ENCODE assay signal across 9 mouse cellular contexts in the genomic region with DNA sequence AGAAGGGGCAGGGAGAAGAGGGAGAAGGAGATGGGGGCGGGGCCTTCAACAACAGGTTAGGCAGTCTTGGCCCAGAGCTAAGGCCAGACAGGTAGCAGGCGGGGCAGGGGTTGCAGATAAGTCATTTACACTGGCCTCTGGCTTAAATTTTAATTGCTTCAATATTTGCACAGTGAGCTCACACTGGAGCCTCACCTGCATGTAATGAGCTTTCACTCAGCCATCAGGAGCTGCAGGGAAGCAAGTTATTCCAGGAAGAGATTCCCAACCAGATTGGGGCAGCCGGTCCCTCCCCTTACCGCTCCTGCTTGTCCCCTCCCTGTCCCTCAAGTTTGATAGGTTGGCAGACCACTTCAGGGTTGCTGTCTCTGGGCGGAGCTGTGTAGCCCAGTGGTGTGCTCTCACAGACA. TPM values are rescaled to one million over a fixed set of nuclear protein-coding genes. Genes with fewer than 3 reads are reported as not detected.
DNase-seq lines count a peak whose midpoint lies in the region; ATAC-seq lines count a peak whose summit lies in the region.
"Had no signal": no experiment of that assay in that cellular context is flagged by ENCODE, and none has a peak within 500 bp of the region (broad histone marks: within the 10 kb centered on the region; RNA-seq: fewer than 3 reads in every experiment).

No protein-coding gene starts in this region.

- DNase-seq in hindbrain, embryonic 10.5 days (ENCODE audit: low spot score), result no peak
- no peak for DNase-seq in intestine, embryonic 14.5 days (ENCODE audit: low spot score)
- DNase-seq in retina, postnatal 1 day, result no peak
- DNase-seq in thymus, postnatal 14 days, result no peak
- DNase-seq: cerebellum, postnatal 10 days had no signal

- H3K4me2 ChIP-seq in hindbrain, embryonic 16.5 days (ENCODE audit: low read length), result no peak overlapping the region
- peak overlapping the region; percentile 16; the same call in 1 of the 2 replicates for H3K4me2 ChIP-seq in intestine, embryonic 14.5 days (ENCODE audit: low read length)
- H3K4me2 ChIP-seq in limb, embryonic 15.5 days, result no peak overlapping the region
- H3K4me2 ChIP-seq in stomach, embryonic 14.5 days (replicated peaks; ENCODE audit: low read depth, low read length), result peak overlapping the region; percentile 19; the same call in 1 of the 2 replicates

- WGBS in hindbrain, embryonic 10.5 days, result 60% methylated on average over 5 of the region's 5 CpGs
- 67% methylated on average over 5 of the region's 5 CpGs for WGBS in hindbrain, embryonic 16.5 days
- 37% methylated on average over 5 of the region's 5 CpGs for WGBS in intestine, embryonic 14.5 days
- 44% methylated on average over 5 of the region's 5 CpGs for WGBS in limb, embryonic 15.5 days
- 44% methylated on average over 5 of the region's 5 CpGs for WGBS in stomach, embryonic 14.5 days

- no peak overlapping the region for H3K9ac ChIP-seq in hindbrain, embryonic 16.5 days (ENCODE audit: low read depth, low read length)
- H3K9ac ChIP-seq in intestine, embryonic 14.5 days (ENCODE audit: low read length), result no peak overlapping the region
- no peak overlapping the region for H3K9ac ChIP-seq in limb, embryonic 15.5 days
- H3K9ac ChIP-seq in stomach, embryonic 14.5 days (replicated peaks; ENCODE audit: low read depth, low read length), result no peak overlapping the region

- no peak overlapping the region for H3K4me3 ChIP-seq in hindbrain, embryonic 10.5 days
- H3K4me3 ChIP-seq in hindbrain, embryonic 16.5 days (ENCODE audit: low read length), result no peak overlapping the region
- H3K4me3 ChIP-seq in intestine, embryonic 14.5 days (ENCODE audit: low read depth, low read length), result no peak overlapping the region
- H3K4me3 ChIP-seq in limb, embryonic 15.5 days, result no peak overlapping the region
- no peak overlapping the region for H3K4me3 ChIP-seq in stomach, embryonic 14.5 days (ENCODE audit: low read depth, low read length)

- no peaks in the 10 kb centered on the region for H3K9me3 ChIP-seq in hindbrain, embryonic 10.5 days
- no peaks in the 10 kb centered on the region for H3K9me3 ChIP-seq in hindbrain, embryonic 16.5 days (ENCODE audit: control insufficient read depth, low read length)
- H3K9me3 ChIP-seq in intestine, embryonic 14.5 days (ENCODE audit: control insufficient read depth, low read length), result no peaks in the 10 kb centered on the region
- H3K9me3 ChIP-seq in limb, embryonic 15.5 days, result no peaks in the 10 kb centered on the region
- no peaks in the 10 kb centered on the region for H3K9me3 ChIP-seq in stomach, embryonic 14.5 days (ENCODE audit: control insufficient read depth, low read depth, low read length)

- peaks cover 79% of the 10 kb centered on the region for H3K4me1 ChIP-seq in hindbrain, embryonic 10.5 days (replicated peaks)
- peaks cover 21% of the 10 kb centered on the region for H3K4me1 ChIP-seq in hindbrain, embryonic 16.5 days (ENCODE audit: control insufficient read depth, insufficient read depth, low read depth, low read length)
- peaks cover 70% of the 10 kb centered on the region for H3K4me1 ChIP-seq in intestine, embryonic 14.5 days (replicated peaks; ENCODE audit: control insufficient read depth, insufficient read depth, low read length)
- peaks cover 73% of the 10 kb centered on the region for H3K4me1 ChIP-seq in limb, embryonic 15.5 days
- H3K4me1 ChIP-seq in stomach, embryonic 14.5 days (ENCODE audit: control insufficient read depth, insufficient read depth, low read length), result peaks cover 66% of the 10 kb centered on the region

- H3K27me3 ChIP-seq in hindbrain, embryonic 10.5 days (ENCODE audit: insufficient read depth, poor library complexity, severe bottlenecking), result no peaks in the 10 kb centered on the region
- no peaks in the 10 kb centered on the region for H3K27me3 ChIP-seq in hindbrain, embryonic 16.5 days (replicated peaks; ENCODE audit: control insufficient read depth, insufficient read depth, low read length)
- H3K27me3 ChIP-seq in intestine, embryonic 14.5 days (replicated peaks; ENCODE audit: control insufficient read depth, insufficient read depth, low read length), result no peaks in the 10 kb centered on the region
- no peaks in the 10 kb centered on the region for H3K27me3 ChIP-seq in limb, embryonic 15.5 days
- no peaks in the 10 kb centered on the region for H3K27me3 ChIP-seq in stomach, embryonic 14.5 days (ENCODE audit: control insufficient read depth, insufficient read depth, low read length)

- H3K36me3 ChIP-seq in hindbrain, embryonic 10.5 days, result no peaks in the 10 kb centered on the region
- H3K36me3 ChIP-seq in hindbrain, embryonic 16.5 days (ENCODE audit: control insufficient read depth, insufficient read depth, low read length), result no peaks in the 10 kb centered on the region
- H3K36me3 ChIP-seq in intestine, embryonic 14.5 days (ENCODE audit: control insufficient read depth, insufficient read depth, low read length), result peaks cover 6% of the 10 kb centered on the region; the same call in 1 of the 2 replicates
- no peaks in the 10 kb centered on the region for H3K36me3 ChIP-seq in limb, embryonic 15.5 days
- H3K36me3 ChIP-seq in stomach, embryonic 14.5 days (ENCODE audit: control insufficient read depth, insufficient read depth, low read length), result no peaks in the 10 kb centered on the region

- H3K27ac ChIP-seq in hindbrain, embryonic 10.5 days, result peak overlapping the region; percentile 67; the same call in 1 of the 2 replicates
- no peak overlapping the region for H3K27ac ChIP-seq in hindbrain, embryonic 16.5 days (ENCODE audit: low read depth, low read length)
- peak overlapping the region; percentile 69 for H3K27ac ChIP-seq in intestine, embryonic 14.5 days (ENCODE audit: low read depth)
- H3K27ac ChIP-seq in limb, embryonic 15.5 days, result peak overlapping the region; percentile 70
- H3K27ac ChIP-seq in stomach, embryonic 14.5 days (ENCODE audit: low read length), result peak overlapping the region; percentile 88

- ATAC-seq in hindbrain, embryonic 16.5 days, result no peak
- ATAC-seq in intestine, embryonic 14.5 days (replicated peaks; ENCODE audit: low FRiP score, low TSS enrichment, low read depth), result peak; percentile 86
- 0 out of 2 replicates have a peak, but pooled peaks have one; percentile 20 for ATAC-seq in limb, embryonic 15.5 days (ENCODE audit: insufficient number of reproducible peaks, low FRiP score, low TSS enrichment, low read depth)
- ATAC-seq in stomach, embryonic 14.5 days (ENCODE audit: insufficient number of reproducible peaks, insufficient read depth, low FRiP score, low read depth), result peak; percentile 88
- no peak for ATAC-seq in CD4-positive, CD25-positive, alpha-beta regulatory T cell, adult 4 months

RNA-seq across cellular contexts. Expression of a gene that starts 19.9 kb away (rescaled TPM):
- 32.7 and 38.4 TPM in 2 replicates for polyA plus RNA-seq in hindbrain, embryonic 10.5 days (2016; fragmentation: Nextera tagmentation; extraction: Ambion mirVana)
- polyA plus RNA-seq in hindbrain, embryonic 16.5 days (2015; fragmentation: Nextera tagmentation; extraction: Ambion mirVana), result 8.4 and 11.8 TPM in 2 replicates
- polyA plus RNA-seq in intestine, embryonic 14.5 days (2014; fragmentation: Nextera tagmentation; extraction: Ambion mirVana), result 67.9 and 72.2 TPM in 2 replicates
- polyA plus RNA-seq in limb, embryonic 15.5 days (2015; fragmentation: Nextera tagmentation; extraction: Ambion mirVana), result 39.9 and 44.1 TPM in 2 replicates
- 75.4 and 77.1 TPM in 2 replicates for polyA plus RNA-seq in stomach, embryonic 14.5 days (2014; fragmentation: Nextera tagmentation; extraction: Ambion mirVana)
- polyA plus RNA-seq in CD4-positive, CD25-positive, alpha-beta regulatory T cell, adult 4 months (2017; shearing (Covaris generic)), result 100 to 1,000 TPM; 206 to 220 TPM

Comparison
In these comparisons a context has a peak if more than half of its experiments do, and no peak if none do; other contexts are left out.
1. ATAC-seq: peak in intestine, embryonic 14.5 days (single experiment), limb, embryonic 15.5 days (single experiment) and stomach, embryonic 14.5 days (single experiment); none in hindbrain, embryonic 16.5 days (single experiment) and CD4-positive, CD25-positive, alpha-beta regulatory T cell, adult 4 months (single experiment).
2. H3K4me2 ChIP-seq: peak in intestine, embryonic 14.5 days (single experiment) and stomach, embryonic 14.5 days (single experiment); none in hindbrain, embryonic 16.5 days (single experiment) and limb, embryonic 15.5 days (single experiment).